Mouse (Mus musculus): ENCODE data around the gene Pgm5. TPM values are rescaled to one million over a fixed set of nuclear protein-coding genes. Genes with fewer than 3 reads are reported as not detected.

The Pgm5 gene
- polyA plus RNA-seq, 1 experiment = 0.44 TPM

GRCm38 (mm10) chr19:24900581-24901220 is 39.0 kb upstream of the Pgm5 start, which contains the start of gene Foxd4:
Gene Foxd4 (minus strand): TSS chr19:24901197.
- Histone ChIP-seq H3K27ac (ENCODE audit: insufficient read depth, low read length) (no peak within 1 kb of the TSS), H3K27me3 (ENCODE audit: control insufficient read depth, insufficient read depth, low read length) (peaks cover 23% of the 10 kb centered on the region), H3K36me3 (ENCODE audit: control insufficient read depth, insufficient read depth, low read length) (no peaks in the 10 kb centered on the region), H3K4me1 (ENCODE audit: control insufficient read depth, insufficient read depth, insufficient read length) (peaks cover 11% of the 10 kb centered on the region), H3K4me3 (ENCODE audit: extremely low read depth, insufficient read depth, insufficient read length) (peak within 1 kb of the TSS; percentile 35; the same call in 1 of the 2 replicates)
- no peak for DNase-seq (ENCODE audit: low read depth in 1 of 2, low spot score in 2 of 2)
- WGBS = 7% methylated on average over 27 of the region's 27 CpGs
- no peak for TF ChIP-seq POLR2A (IDR thresholded peaks at IDR 0.05; ENCODE audit: low read depth, low read length)
- no peak for TF ChIP-seq CTCF (IDR thresholded peaks at IDR 0.05; ENCODE audit: extremely low read depth, insufficient read depth, insufficient read length, insufficient replicate concordance)

- TF ChIP-seq POLR2A (IDR thresholded peaks at IDR 0.05; ENCODE audit: low read depth, low read length) (no peak), CTCF (IDR thresholded peaks at IDR 0.05; ENCODE audit: extremely low read depth, insufficient read depth, insufficient read length, insufficient replicate concordance) (no peak)
Measured at GRCm38 (mm10) chr19:24899578-24900544, 38.2 kb upstream of the Pgm5 start.

GRCm38 (mm10) chr19:24898737-24899577 is 37.3 kb upstream of the Pgm5 start:
- H3K27me3 ChIP-seq (ENCODE audit: control insufficient read depth, insufficient read depth, low read length) = peaks cover 23% of the 10 kb centered on the region

More at GRCm38 (mm10) chr19:24899578-24900544, 38.2 kb upstream of the Pgm5 start:
- no peak overlapping the region for H3K27ac ChIP-seq (ENCODE audit: insufficient read depth, low read length)
- H3K4me1 ChIP-seq (ENCODE audit: control insufficient read depth, insufficient read depth, insufficient read length) = peaks cover 11% of the 10 kb centered on the region
- H3K4me3 ChIP-seq (ENCODE audit: extremely low read depth, insufficient read depth, insufficient read length) = peak overlapping the region; percentile 35; the same call in 1 of the 2 replicates
- peak in 1 of 2 experiments; percentile 17 for DNase-seq (ENCODE audit: low read depth in 1 of 2, low spot score in 2 of 2)
- WGBS = 2% methylated on average over 84 of the region's 84 CpGs
- H3K27me3 ChIP-seq (ENCODE audit: control insufficient read depth, insufficient read depth, low read length) = peaks cover 23% of the 10 kb centered on the region
- H3K36me3 ChIP-seq (ENCODE audit: control insufficient read depth, insufficient read depth, low read length) = no peaks in the 10 kb centered on the region

GRCm38 (mm10) chr19:24897896-24898736 is 36.5 kb upstream of the Pgm5 start:
- WGBS = 10% methylated on average over 20 of the region's 20 CpGs
- Histone ChIP-seq H3K27me3 (ENCODE audit: control insufficient read depth, insufficient read depth, low read length) (peaks cover 22% of the 10 kb centered on the region), H3K36me3 (ENCODE audit: control insufficient read depth, insufficient read depth, low read length) (no peaks in the 10 kb centered on the region), H3K27ac (ENCODE audit: insufficient read depth, low read length) (no peak overlapping the region), H3K4me1 (ENCODE audit: control insufficient read depth, insufficient read depth, insufficient read length) (peaks cover 11% of the 10 kb centered on the region), H3K4me3 (ENCODE audit: extremely low read depth, insufficient read depth, insufficient read length) (no peak overlapping the region)
- no peak for TF ChIP-seq CTCF (IDR thresholded peaks at IDR 0.05; ENCODE audit: extremely low read depth, insufficient read depth, insufficient read length, insufficient replicate concordance)
- no peak for DNase-seq (ENCODE audit: low read depth in 1 of 2, low spot score in 2 of 2)

More at GRCm38 (mm10) chr19:24898737-24899577, 37.3 kb upstream of the Pgm5 start:
- H3K4me3 ChIP-seq (ENCODE audit: extremely low read depth, insufficient read depth, insufficient read length) = no peak overlapping the region
- no peak for TF ChIP-seq POLR2A (IDR thresholded peaks at IDR 0.05; ENCODE audit: low read depth, low read length)
- no peak for TF ChIP-seq CTCF (IDR thresholded peaks at IDR 0.05; ENCODE audit: extremely low read depth, insufficient read depth, insufficient read length, insufficient replicate concordance)
- DNase-seq (ENCODE audit: low read depth in 1 of 2, low spot score in 2 of 2) = no peak
- H3K27ac ChIP-seq (ENCODE audit: insufficient read depth, low read length) = no peak overlapping the region
- no peaks in the 10 kb centered on the region for H3K36me3 ChIP-seq (ENCODE audit: control insufficient read depth, insufficient read depth, low read length)
- WGBS = 8% methylated on average over 34 of the region's 34 CpGs
- peaks cover 11% of the 10 kb centered on the region for H3K4me1 ChIP-seq (ENCODE audit: control insufficient read depth, insufficient read depth, insufficient read length)

- Histone ChIP-seq H3K27me3 (ENCODE audit: control insufficient read depth, insufficient read depth, low read length) (peaks cover 20% of the 10 kb centered on the region), H3K36me3 (ENCODE audit: control insufficient read depth, insufficient read depth, low read length) (no peaks in the 10 kb centered on the region), H3K4me1 (ENCODE audit: control insufficient read depth, insufficient read depth, insufficient read length) (peaks cover 11% of the 10 kb centered on the region), H3K4me3 (ENCODE audit: extremely low read depth, insufficient read depth, insufficient read length) (no peak overlapping the region), H3K27ac (ENCODE audit: insufficient read depth, low read length) (no peak overlapping the region)
- WGBS = 7% methylated on average over 57 of the region's 57 CpGs
- DNase-seq (ENCODE audit: low read depth in 1 of 2, low spot score in 2 of 2) = no peak
- no peak for TF ChIP-seq CTCF (IDR thresholded peaks at IDR 0.05; ENCODE audit: extremely low read depth, insufficient read depth, insufficient read length, insufficient replicate concordance)
- no peak for TF ChIP-seq POLR2A (IDR thresholded peaks at IDR 0.05; ENCODE audit: low read depth, low read length)
Measured at GRCm38 (mm10) chr19:24897006-24897895, 35.6 kb upstream of the Pgm5 start.
